Mouse (Mus musculus): ENCODE measurements around the gene Zp3. TPM values are rescaled to one million over a fixed set of nuclear protein-coding genes. Genes with fewer than 3 reads are reported as not detected.

Zp3 gene
- polyA plus RNA-seq, 1 experiment = 0.08 TPM

DNA sequence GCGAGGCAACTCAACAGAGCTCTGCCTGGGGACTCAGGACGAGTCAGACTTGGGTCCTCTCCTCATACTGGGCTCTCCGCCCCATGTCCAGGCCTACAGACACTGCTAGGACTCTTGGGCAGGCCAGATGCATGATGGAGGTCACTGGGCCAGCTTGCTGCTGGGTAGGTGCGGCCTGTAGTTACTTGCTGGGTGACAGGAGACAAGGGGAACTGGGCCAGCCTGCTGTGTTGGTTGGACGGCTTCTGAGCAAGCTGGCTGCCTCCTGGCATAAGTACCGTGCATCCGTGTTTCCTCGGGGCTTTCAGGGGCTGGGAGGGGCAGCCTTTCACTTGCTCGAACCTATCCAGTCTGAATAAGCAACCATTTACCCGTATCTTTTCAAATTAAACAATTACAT, 35.7 kb downstream of the Zp3 start:
- TF ChIP-seq POLR2A (IDR thresholded peaks at IDR 0.05; ENCODE audit: borderline replicate concordance, extremely low read depth, low read depth, low read length) (no peak), CTCF (IDR thresholded peaks at IDR 0.05; ENCODE audit: insufficient read depth, low read length) (no peak)
- H3K4me3 ChIP-seq (replicated peaks; ENCODE audit: extremely low read depth, low read depth, low read length) = no peak overlapping the region
- WGBS = 68% methylated on average over 10 of the region's 10 CpGs
- DNase-seq = no peak
- peaks cover 2% of the 10 kb centered on the region for H3K4me1 ChIP-seq (ENCODE audit: control insufficient read depth, insufficient read depth, low read length)

DNA sequence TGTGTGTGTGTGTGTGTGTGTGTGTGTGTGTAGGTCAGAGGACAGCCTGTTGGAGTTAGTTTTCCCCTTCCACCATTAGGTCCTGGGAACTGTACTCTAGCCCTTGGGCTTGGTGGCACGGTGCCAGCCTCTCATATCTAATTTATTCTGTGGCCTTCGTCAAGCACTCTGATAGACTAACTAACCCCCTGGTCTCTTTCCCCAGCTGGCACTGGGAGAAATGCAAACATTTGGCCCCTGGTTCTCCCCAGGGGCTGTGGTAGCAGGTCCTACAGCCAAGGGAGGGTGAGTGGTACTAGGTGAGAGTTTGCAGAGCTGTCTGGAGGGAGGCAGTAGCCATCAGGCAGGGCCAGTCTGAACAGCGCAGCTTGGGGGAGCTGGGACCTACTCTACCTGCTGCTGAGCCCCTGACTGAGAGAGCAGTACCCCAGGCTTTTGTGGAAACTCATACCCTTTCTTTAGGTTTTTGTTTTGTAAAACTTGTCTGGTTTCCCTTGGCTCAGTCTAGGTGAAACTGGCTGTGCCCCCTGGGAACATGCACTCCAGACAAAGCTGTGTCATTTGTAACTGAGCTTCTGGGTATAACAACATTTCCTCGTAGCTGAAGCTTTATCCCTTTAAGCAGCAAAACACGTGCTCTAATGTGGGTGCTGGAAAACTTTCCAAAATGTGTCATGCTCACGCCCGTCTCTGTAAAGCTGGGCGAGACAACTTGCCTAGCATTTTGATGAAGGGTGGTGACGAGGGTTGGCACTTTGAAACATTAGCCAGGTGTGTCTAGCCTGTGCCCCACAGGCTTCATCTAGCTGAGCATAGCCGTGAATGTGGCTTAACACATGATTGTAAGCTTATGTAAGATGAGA, 36.3 kb downstream of the Zp3 start:
- 63% methylated on average over 10 of the region's 10 CpGs for WGBS
- no peak for TF ChIP-seq POLR2A (IDR thresholded peaks at IDR 0.05; ENCODE audit: borderline replicate concordance, extremely low read depth, low read depth, low read length)
- TF ChIP-seq CTCF (IDR thresholded peaks at IDR 0.05; ENCODE audit: insufficient read depth, low read length) = no peak

DNA sequence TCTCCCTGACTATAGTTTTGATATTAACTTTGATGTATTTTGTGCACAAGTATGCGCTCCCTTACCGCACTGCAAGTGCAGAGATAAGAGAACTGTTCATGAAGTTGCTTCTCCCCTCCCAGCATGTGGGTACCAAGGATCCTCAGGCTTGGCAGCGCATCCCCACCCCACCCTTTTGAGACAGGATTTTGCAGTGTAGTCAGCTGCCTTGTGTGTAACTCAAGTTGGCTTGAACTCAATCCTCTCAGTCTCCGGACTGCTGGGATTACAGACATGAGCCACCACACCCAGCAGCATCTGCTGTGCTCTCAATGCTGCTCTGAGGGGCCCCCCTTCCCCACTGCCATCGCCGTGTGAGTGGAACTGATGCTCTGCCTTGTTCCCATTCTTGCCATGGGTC, 37.4 kb downstream of the Zp3 start:
- Histone ChIP-seq H3K4me3 (replicated peaks; ENCODE audit: extremely low read depth, low read depth, low read length) (no peak overlapping the region), H3K4me1 (ENCODE audit: control insufficient read depth, insufficient read depth, low read length) (peaks cover 2% of the 10 kb centered on the region)
- TF ChIP-seq CTCF (IDR thresholded peaks at IDR 0.05; ENCODE audit: insufficient read depth, low read length) (no peak), POLR2A (IDR thresholded peaks at IDR 0.05; ENCODE audit: borderline replicate concordance, extremely low read depth, low read depth, low read length) (no peak)
- DNase-seq = no peak
- WGBS = 70% methylated on average over 6 of the region's 6 CpGs

More for the DNA sequence above, 36.3 kb downstream of the Zp3 start:
- Histone ChIP-seq H3K4me3 (replicated peaks; ENCODE audit: extremely low read depth, low read depth, low read length) (no peak overlapping the region), H3K4me1 (ENCODE audit: control insufficient read depth, insufficient read depth, low read length) (peaks cover 2% of the 10 kb centered on the region)
- DNase-seq = no peak

GRCm38 (mm10) chr5:136018726-136019125, 38.8 kb downstream of the Zp3 start:
- Histone ChIP-seq H3K4me1 (ENCODE audit: control insufficient read depth, insufficient read depth, low read length) (peaks cover 2% of the 10 kb centered on the region), H3K4me3 (replicated peaks; ENCODE audit: extremely low read depth, low read depth, low read length) (no peak overlapping the region)
- 77% methylated on average over 2 of the region's 2 CpGs for WGBS
- TF ChIP-seq CTCF (IDR thresholded peaks at IDR 0.05; ENCODE audit: insufficient read depth, low read length) (no peak), POLR2A (IDR thresholded peaks at IDR 0.05; ENCODE audit: borderline replicate concordance, extremely low read depth, low read depth, low read length) (no peak)
- no peak for DNase-seq

- Histone ChIP-seq H3K4me3 (replicated peaks; ENCODE audit: extremely low read depth, low read depth, low read length) (no peak overlapping the region), H3K4me1 (ENCODE audit: control insufficient read depth, insufficient read depth, low read length) (peaks cover 2% of the 10 kb centered on the region)
- TF ChIP-seq CTCF (IDR thresholded peaks at IDR 0.05; ENCODE audit: insufficient read depth, low read length) (no peak), POLR2A (IDR thresholded peaks at IDR 0.05; ENCODE audit: borderline replicate concordance, extremely low read depth, low read depth, low read length) (no peak)
- 31% methylated on average over 1 of the region's 1 CpGs for WGBS
- no peak for DNase-seq
Measured at GRCm38 (mm10) chr5:136019907-136020306, 40.0 kb downstream of the Zp3 start.

DNA sequence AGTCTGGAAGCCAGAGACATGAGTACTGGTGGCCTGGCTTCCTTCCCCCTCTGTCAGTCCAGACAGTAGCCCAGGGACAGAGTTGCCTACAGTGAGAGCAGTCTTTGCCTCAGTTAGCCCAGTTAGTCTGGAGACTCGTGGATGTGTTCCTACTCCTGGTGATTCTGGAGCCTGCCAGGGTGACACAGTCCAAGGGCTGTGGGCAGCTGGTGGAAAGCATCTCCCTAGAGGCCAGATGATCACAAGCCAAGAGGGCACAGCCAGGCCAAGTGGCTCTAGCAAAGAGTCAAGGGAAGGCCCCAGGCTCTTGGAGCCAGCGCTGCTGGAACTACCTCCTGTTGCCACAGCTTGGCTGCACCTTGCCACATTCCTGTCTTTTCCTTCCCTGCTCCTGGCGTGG, 45.8 kb downstream of the Zp3 start:
- TF ChIP-seq CTCF (IDR thresholded peaks at IDR 0.05; ENCODE audit: insufficient read depth, low read length) (no peak), POLR2A (IDR thresholded peaks at IDR 0.05; ENCODE audit: borderline replicate concordance, extremely low read depth, low read depth, low read length) (no peak)
- no peaks in the 10 kb centered on the region for H3K4me1 ChIP-seq (ENCODE audit: control insufficient read depth, insufficient read depth, low read length)
- WGBS = 70% methylated on average over 3 of the region's 3 CpGs
- H3K4me3 ChIP-seq (replicated peaks; ENCODE audit: extremely low read depth, low read depth, low read length) = no peak overlapping the region
- DNase-seq = no peak

DNA sequence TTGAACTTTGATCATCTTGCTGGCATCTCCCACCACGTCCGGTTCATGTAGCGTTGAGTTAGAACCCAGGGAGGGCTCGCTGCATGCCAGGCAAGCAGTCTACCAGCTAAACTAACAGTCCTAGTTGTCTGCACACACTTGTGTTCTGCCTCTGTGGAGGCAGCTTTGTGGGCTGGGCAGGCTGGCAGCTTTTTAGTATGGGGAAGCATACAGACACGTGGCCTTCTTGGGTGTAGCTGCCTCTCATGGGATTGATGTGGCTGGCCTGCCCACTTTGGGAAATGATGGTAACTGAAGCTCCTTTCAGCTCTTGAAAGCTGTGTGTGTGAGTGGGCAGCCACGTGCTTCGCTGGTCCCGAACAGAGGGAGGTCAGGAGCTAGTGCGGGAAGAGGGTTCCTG, 47.0 kb downstream of the Zp3 start:
- 89% methylated on average over 9 of the region's 9 CpGs for WGBS
- TF ChIP-seq POLR2A (IDR thresholded peaks at IDR 0.05; ENCODE audit: borderline replicate concordance, extremely low read depth, low read depth, low read length) (no peak), CTCF (IDR thresholded peaks at IDR 0.05; ENCODE audit: insufficient read depth, low read length) (no peak)
- Histone ChIP-seq H3K4me3 (replicated peaks; ENCODE audit: extremely low read depth, low read depth, low read length) (no peak overlapping the region), H3K4me1 (ENCODE audit: control insufficient read depth, insufficient read depth, low read length) (no peaks in the 10 kb centered on the region)
- DNase-seq = no peak

DNA sequence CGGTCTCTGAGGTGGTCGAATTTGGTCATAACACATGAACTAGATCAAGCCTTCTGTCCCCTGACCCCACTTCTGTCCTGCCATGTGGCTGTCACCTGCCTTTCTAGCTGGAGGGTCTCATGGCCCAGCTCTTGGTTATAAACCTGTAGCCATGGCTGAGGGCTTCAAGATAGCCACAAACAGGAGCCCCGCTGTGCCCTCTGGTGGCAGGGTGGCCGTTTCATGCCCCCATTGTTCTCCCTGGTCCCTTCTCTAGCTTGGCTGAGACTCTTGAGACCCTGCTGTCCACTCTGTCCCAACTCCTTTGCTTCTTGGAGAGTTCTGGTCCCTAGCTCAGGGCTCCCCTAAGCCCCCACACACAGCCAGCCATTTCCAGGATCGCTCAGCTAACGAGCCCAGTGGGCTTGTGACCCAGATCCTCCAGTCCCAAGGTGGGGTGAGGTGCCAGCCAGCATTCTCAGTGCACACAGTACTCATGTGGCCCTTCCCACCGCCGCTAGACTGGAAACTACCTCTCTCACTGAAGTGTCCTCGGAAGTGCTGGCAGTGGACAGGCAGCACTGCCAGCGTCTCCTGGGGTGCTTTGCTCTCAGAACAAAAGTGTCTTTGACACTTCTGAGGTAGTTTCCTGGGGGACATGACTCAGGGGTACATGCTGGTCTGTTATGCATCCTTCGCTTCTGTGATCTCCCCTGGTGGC, 47.9 kb downstream of the Zp3 start:
- Histone ChIP-seq H3K4me3 (replicated peaks; ENCODE audit: extremely low read depth, low read depth, low read length) (no peak overlapping the region), H3K4me1 (ENCODE audit: control insufficient read depth, insufficient read depth, low read length) (no peaks in the 10 kb centered on the region)
- DNase-seq = peak; percentile 23
- TF ChIP-seq POLR2A (IDR thresholded peaks at IDR 0.05; ENCODE audit: borderline replicate concordance, extremely low read depth, low read depth, low read length) (no peak), CTCF (IDR thresholded peaks at IDR 0.05; ENCODE audit: insufficient read depth, low read length) (no peak)
- WGBS = 77% methylated on average over 11 of the region's 11 CpGs

GRCm38 (mm10) chr5:136034868-136035267, 55.0 kb downstream of the Zp3 start:
- Histone ChIP-seq H3K4me3 (replicated peaks; ENCODE audit: extremely low read depth, low read depth, low read length) (no peak overlapping the region), H3K4me1 (ENCODE audit: control insufficient read depth, insufficient read depth, low read length) (no peaks in the 10 kb centered on the region)
- WGBS = 60% methylated on average over 4 of the region's 4 CpGs
- no peak for DNase-seq
- TF ChIP-seq CTCF (IDR thresholded peaks at IDR 0.05; ENCODE audit: insufficient read depth, low read length) (no peak), POLR2A (IDR thresholded peaks at IDR 0.05; ENCODE audit: borderline replicate concordance, extremely low read depth, low read depth, low read length) (no peak)
